Mouse (Mus musculus): ENCODE results near the gene Itk. TPM values are rescaled to one million over a fixed set of nuclear protein-coding genes. Genes with fewer than 3 reads are reported as not detected.
"Not testable (repeated sequence)": the region's sequence is repeated elsewhere in the genome, so short reads cannot be mapped to it uniquely, and the experiment has no call there.

Gene Itk
- 0.09 and 0.12 TPM in 2 replicates for polyA plus RNA-seq (2015; fragmentation: Nextera tagmentation; extraction: Ambion mirVana)

- H3K4me3 ChIP-seq (ENCODE audit: low read depth, low read length) = no peak within 1 kb of the TSS
- no peak within 1 kb of the TSS for H3K27ac ChIP-seq (ENCODE audit: low read length)
- no peak within 1 kb of the TSS for H3K4me2 ChIP-seq (ENCODE audit: low read depth, low read length)
- H3K9ac ChIP-seq (ENCODE audit: low read depth, low read length) = no peak within 1 kb of the TSS
- no peaks in the 10 kb centered on the region for H3K9me3 ChIP-seq (replicated peaks; ENCODE audit: control insufficient read depth, low read length)
- ATAC-seq (ENCODE audit: low read depth) = no peak
- no peaks in the 10 kb centered on the region for H3K36me3 ChIP-seq (ENCODE audit: control insufficient read depth, insufficient read depth)
- WGBS (ENCODE audit: insufficient replicate concordance) = 43% methylated on average over 13 of the region's 13 CpGs
- H3K4me1 ChIP-seq (ENCODE audit: control insufficient read depth, low read depth, low read length) = no peaks in the 10 kb centered on the region
- no peaks in the 10 kb centered on the region for H3K27me3 ChIP-seq (ENCODE audit: control insufficient read depth, insufficient read depth, low read depth, low read length)
Observed at GRCm38 (mm10) chr11:46389336-46390117, at the start of gene Itk. Gene Itk, minus strand, starts transcription at chr11:46389515.

GRCm38 (mm10) chr11:46437459-46438000, 48.2 kb upstream of the Itk start:
- under 1% methylated on average over 23 of the region's 23 CpGs for WGBS (ENCODE audit: insufficient replicate concordance)
- peaks cover 10% of the 10 kb centered on the region for H3K36me3 ChIP-seq (ENCODE audit: control insufficient read depth, insufficient read depth)
- H3K27ac ChIP-seq (ENCODE audit: low read length) = peak overlapping the region; percentile 99
- H3K4me1 ChIP-seq (ENCODE audit: control insufficient read depth, low read depth, low read length) = peaks cover 30% of the 10 kb centered on the region
- peak overlapping the region; percentile 72 for H3K4me2 ChIP-seq (ENCODE audit: low read depth, low read length)
- peak overlapping the region; percentile 100 for H3K9ac ChIP-seq (ENCODE audit: low read depth, low read length)
- peak overlapping the region; percentile 100 for H3K4me3 ChIP-seq (ENCODE audit: low read depth, low read length)
- peak; percentile 16 for ATAC-seq (ENCODE audit: low read depth)
- H3K27me3 ChIP-seq (ENCODE audit: control insufficient read depth, insufficient read depth, low read depth, low read length) = no peaks in the 10 kb centered on the region
- no peaks in the 10 kb centered on the region for H3K9me3 ChIP-seq (replicated peaks; ENCODE audit: control insufficient read depth, low read length)

- under 1% methylated on average over 59 of the region's 59 CpGs for WGBS (ENCODE audit: insufficient replicate concordance)
- Histone ChIP-seq H3K4me2 (ENCODE audit: low read depth, low read length) (peak within 1 kb of the TSS; percentile 72), H3K27me3 (ENCODE audit: control insufficient read depth, insufficient read depth, low read depth, low read length) (no peaks in the 10 kb centered on the region), H3K9ac (ENCODE audit: low read depth, low read length) (peak within 1 kb of the TSS; percentile 100), H3K27ac (ENCODE audit: low read length) (peak within 1 kb of the TSS; percentile 99), H3K9me3 (replicated peaks; ENCODE audit: control insufficient read depth, low read length) (no peaks in the 10 kb centered on the region), H3K36me3 (ENCODE audit: control insufficient read depth, insufficient read depth) (peaks cover 10% of the 10 kb centered on the region), H3K4me1 (ENCODE audit: control insufficient read depth, low read depth, low read length) (peaks cover 30% of the 10 kb centered on the region), H3K4me3 (ENCODE audit: low read depth, low read length) (peak within 1 kb of the TSS; percentile 100)
- peak; percentile 97 for ATAC-seq (ENCODE audit: low read depth)
Observed at GRCm38 (mm10) chr11:46436760-46437458, 47.6 kb upstream of the Itk start, which contains the start of gene Med7. Gene Med7, plus strand, starts transcription at chr11:46436925.

GRCm38 (mm10) chr11:46435363-46435762, 46.0 kb upstream of the Itk start:
- peak overlapping the region; percentile 59 for H3K4me2 ChIP-seq (ENCODE audit: low read depth, low read length)
- peaks cover 27% of the 10 kb centered on the region for H3K4me1 ChIP-seq (ENCODE audit: control insufficient read depth, low read depth, low read length)
- no peak for ATAC-seq (ENCODE audit: low read depth)
- no peaks in the 10 kb centered on the region for H3K27me3 ChIP-seq (ENCODE audit: control insufficient read depth, insufficient read depth, low read depth, low read length)
- peaks cover 4% of the 10 kb centered on the region for H3K36me3 ChIP-seq (ENCODE audit: control insufficient read depth, insufficient read depth)
- peak overlapping the region; percentile 34; the same call in 1 of the 2 replicates for H3K4me3 ChIP-seq (ENCODE audit: low read depth, low read length)
- no peaks in the 10 kb centered on the region for H3K9me3 ChIP-seq (replicated peaks; ENCODE audit: control insufficient read depth, low read length)
- peak overlapping the region; percentile 34; the same call in 1 of the 2 replicates for H3K9ac ChIP-seq (ENCODE audit: low read depth, low read length)
- peak overlapping the region; percentile 85 for H3K27ac ChIP-seq (ENCODE audit: low read length)

GRCm38 (mm10) chr11:46431129-46431528, 41.8 kb upstream of the Itk start:
- H3K27me3 ChIP-seq (ENCODE audit: control insufficient read depth, insufficient read depth, low read depth, low read length) = no peaks in the 10 kb centered on the region
- peaks cover 11% of the 10 kb centered on the region for H3K4me1 ChIP-seq (ENCODE audit: control insufficient read depth, low read depth, low read length)
- no peaks in the 10 kb centered on the region for H3K9me3 ChIP-seq (replicated peaks; ENCODE audit: control insufficient read depth, low read length)
- peak; percentile 61 for ATAC-seq (ENCODE audit: low read depth)
- WGBS (ENCODE audit: insufficient replicate concordance) = 17% methylated on average over 3 of the region's 3 CpGs
- H3K4me3 ChIP-seq (ENCODE audit: low read depth, low read length) = no peak overlapping the region
- no peaks in the 10 kb centered on the region for H3K36me3 ChIP-seq (ENCODE audit: control insufficient read depth, insufficient read depth)
- H3K27ac ChIP-seq (ENCODE audit: low read length) = no peak overlapping the region
- no peak overlapping the region for H3K4me2 ChIP-seq (ENCODE audit: low read depth, low read length)
- no peak overlapping the region for H3K9ac ChIP-seq (ENCODE audit: low read depth, low read length)

GRCm38 (mm10) chr11:46430123-46430522, 40.8 kb upstream of the Itk start:
- WGBS (ENCODE audit: insufficient replicate concordance) = 70% methylated on average over 2 of the region's 2 CpGs
- ATAC-seq (ENCODE audit: low read depth) = no peak
- H3K27me3 ChIP-seq (ENCODE audit: control insufficient read depth, insufficient read depth, low read depth, low read length) = no peaks in the 10 kb centered on the region
- H3K4me3 ChIP-seq (ENCODE audit: low read depth, low read length) = no peak overlapping the region
- no peaks in the 10 kb centered on the region for H3K9me3 ChIP-seq (replicated peaks; ENCODE audit: control insufficient read depth, low read length)
- H3K36me3 ChIP-seq (ENCODE audit: control insufficient read depth, insufficient read depth) = no peaks in the 10 kb centered on the region
- peaks cover 3% of the 10 kb centered on the region for H3K4me1 ChIP-seq (ENCODE audit: control insufficient read depth, low read depth, low read length)
- H3K4me2 ChIP-seq (ENCODE audit: low read depth, low read length) = no peak overlapping the region
- H3K27ac ChIP-seq (ENCODE audit: low read length) = no peak overlapping the region
- no peak overlapping the region for H3K9ac ChIP-seq (ENCODE audit: low read depth, low read length)

GRCm38 (mm10) chr11:46428131-46428530, 38.8 kb upstream of the Itk start:
- not testable (repeated sequence) for ATAC-seq (ENCODE audit: low read depth); H3K4me1 ChIP-seq (ENCODE audit: control insufficient read depth, low read depth, low read length); H3K4me3 ChIP-seq (ENCODE audit: low read depth, low read length); H3K36me3 ChIP-seq (ENCODE audit: control insufficient read depth, insufficient read depth); H3K9ac ChIP-seq (ENCODE audit: low read depth, low read length); H3K27me3 ChIP-seq (ENCODE audit: control insufficient read depth, insufficient read depth, low read depth, low read length); H3K4me2 ChIP-seq (ENCODE audit: low read depth, low read length); H3K27ac ChIP-seq (ENCODE audit: low read length); H3K9me3 ChIP-seq (replicated peaks; ENCODE audit: control insufficient read depth, low read length)
- 50% methylated on average over 4 of the region's 4 CpGs for WGBS (ENCODE audit: insufficient replicate concordance)

- no peak overlapping the region for H3K9ac ChIP-seq (ENCODE audit: low read depth, low read length)
- no peaks in the 10 kb centered on the region for H3K27me3 ChIP-seq (ENCODE audit: control insufficient read depth, insufficient read depth, low read depth, low read length)
- H3K4me2 ChIP-seq (ENCODE audit: low read depth, low read length) = no peak overlapping the region
- no peak overlapping the region for H3K27ac ChIP-seq (ENCODE audit: low read length)
- no peak overlapping the region for H3K4me3 ChIP-seq (ENCODE audit: low read depth, low read length)
- no peaks in the 10 kb centered on the region for H3K4me1 ChIP-seq (ENCODE audit: control insufficient read depth, low read depth, low read length)
- ATAC-seq (ENCODE audit: low read depth) = no peak
- 48% methylated on average over 8 of the region's 8 CpGs for WGBS (ENCODE audit: insufficient replicate concordance)
- H3K9me3 ChIP-seq (replicated peaks; ENCODE audit: control insufficient read depth, low read length) = no peaks in the 10 kb centered on the region
- no peaks in the 10 kb centered on the region for H3K36me3 ChIP-seq (ENCODE audit: control insufficient read depth, insufficient read depth)
Observed at GRCm38 (mm10) chr11:46421086-46421888, 32.0 kb upstream of the Itk start.
